Mouse (Mus musculus) liver, embryonic 14.5 days (tissue): ENCODE data around the gene Ccl4. TPM values are rescaled to one million over a fixed set of nuclear protein-coding genes. Genes with fewer than 3 reads are reported as not detected.
A peak's percentile ranks its signal among the peaks of the same experiment; 100 is the strongest.

ENCODE experiments used
- ATAC-seq: fragments of 200-750 bp; cut with Nextera tagmentation; 2 replicates; pipeline ENCODE4 v1.8.0; 2017; ENCODE audit warnings: moderate number of reproducible peaks, mild to moderate bottlenecking, moderate library complexity; ENCODE audit not compliant: insufficient read depth
- DNase-seq, 3 experiments: peaks; one replicate each; pipeline ENCODE4 v3.0.0-alpha.2; 2012 to 2013; ENCODE audit warnings: low read depth in 3 of 3, low spot score in 3 of 3
- H3K27ac ChIP-seq: fragments of 300-500 bp; sonication (generic); 2 replicates; pipeline ENCODE4 v1.5.1; 2014; ENCODE audit warnings: moderate library complexity, mild to moderate bottlenecking, control low read depth, inconsistent platforms
- H3K27me3 ChIP-seq: fragments of 300-500 bp; sonication (generic); 2 replicates; pipeline ENCODE4 v1.6.1; 2014; ENCODE audit warnings: mild to moderate bottlenecking, low read length, moderate library complexity; ENCODE audit not compliant: control insufficient read depth, insufficient read depth
- H3K36me3 ChIP-seq: fragments of 300-500 bp; sonication (generic); replicated peaks from 2 replicates; pipeline ENCODE4 v1.6.1; 2014; ENCODE audit warnings: low read depth; ENCODE audit not compliant: control insufficient read depth, insufficient read depth
- H3K4me1 ChIP-seq, 2 experiments: fragments of 200-500 bp in 1 of 2; fragments of 300-500 bp in 1 of 2; sonication (generic) in 1 of 2; replicated peaks; 2 replicates each; pipeline ENCODE4 v1.6.1; 2012 to 2014; ENCODE audit warnings: antibody characterized with exemption in 1 of 2, inconsistent platforms in 1 of 2, low read length in 1 of 2; ENCODE audit not compliant: control insufficient read depth in 2 of 2, insufficient read depth in 2 of 2
- H3K4me2 ChIP-seq: fragments of 300-500 bp; sonication (generic); 2 replicates; pipeline ENCODE4 v1.6.1; 2014; ENCODE audit warnings: low read depth, mild to moderate bottlenecking, control low read depth, moderate library complexity
- H3K4me3 ChIP-seq, 2 experiments: fragments of 200-500 bp in 1 of 2; fragments of 300-500 bp in 1 of 2; sonication (generic) in 1 of 2; 2 replicates each; pipeline ENCODE4 v1.5.1; 2012 to 2014; ENCODE audit warnings: low read depth in 2 of 2, low read length in 2 of 2, mild to moderate bottlenecking in 2 of 2, control low read depth in 1 of 2, inconsistent platforms in 1 of 2, moderate library complexity in 1 of 2; ENCODE audit not compliant: insufficient read depth in 1 of 2
- H3K9ac ChIP-seq: fragments of 300-500 bp; sonication (generic); replicated peaks from 2 replicates; pipeline ENCODE4 v1.6.1; 2014; ENCODE audit warnings: mild to moderate bottlenecking, control low read depth, moderate library complexity
- H3K9me3 ChIP-seq: fragments of 300-500 bp; sonication (generic); 2 replicates; pipeline ENCODE4 v1.6.1; 2016; ENCODE audit warnings: low read length, mixed read lengths; ENCODE audit not compliant: control insufficient read depth
- CTCF ChIP-seq: IDR thresholded peaks from 2 replicates; pipeline ENCODE4 v1.5.1; 2016; ENCODE audit warnings: antibody characterized with exemption, low read depth, control low read depth
- EP300 ChIP-seq: IDR thresholded peaks from 2 replicates; pipeline ENCODE4 v1.6.1; 2016; ENCODE audit warnings: antibody characterized with exemption, low read depth
- WGBS: fragments of 180-500 bp; shearing (Covaris S2); extraction: QIAGEN DNeasy Blood & Tissue Kit; methylation state at CpG from one replicate; pipeline ENCODE4 v1.1.7; 2014; ENCODE audit not compliant: insufficient replicate concordance; 5-methylcytosine and 5-hydroxymethylcytosine counted together
- polyA plus RNA-seq, 2 experiments: library from polyadenylated mRNA; depleted of rRNA in 1 of 2; stranded (reverse) in 1 of 2; unstranded in 1 of 2; fragments of >200 nt; fragmentation: Nextera tagmentation in 1 of 2; extraction: Ambion mirVana in 1 of 2; gene quantifications; 2 replicates each; pipeline versions ENCODE4 v1.2.1 to v1.2.3; 2012 to 2014

The Ccl4 gene
- polyA plus RNA-seq, 2 experiments: 0.45 to 0.84 TPM

DNA sequence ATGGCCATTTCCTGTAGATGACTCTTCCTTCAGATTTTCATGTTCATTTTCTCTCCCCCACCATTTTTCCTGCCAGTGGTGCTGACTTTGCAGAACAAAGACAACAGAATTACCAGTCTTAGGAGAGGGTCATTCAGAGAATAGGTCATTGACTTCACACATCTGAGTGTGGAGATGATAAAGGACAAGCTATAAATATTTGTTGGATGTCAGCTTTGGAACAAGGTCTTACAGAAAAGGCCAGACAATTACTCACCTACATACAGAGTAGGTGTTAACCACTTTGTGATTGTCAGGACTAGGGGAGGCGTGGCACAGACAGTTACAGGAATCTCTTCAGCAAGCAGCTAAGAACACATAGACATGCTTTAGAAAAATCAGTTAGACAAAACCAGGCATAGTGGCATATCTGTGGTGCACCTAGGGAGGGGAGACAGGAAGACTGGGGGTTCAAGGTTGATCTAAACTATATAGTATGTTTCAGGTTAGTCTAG is 25.6 kb upstream of the Ccl4 start:
- 55% methylated on average over 1 of the region's 1 CpGs for WGBS
- DNase-seq (no peak), ATAC-seq (no peak)
- TF ChIP-seq CTCF (no peak), EP300 (no peak)
- Histone ChIP-seq H3K27me3 (no peaks in the 10 kb centered on the region), H3K4me3 (no peak overlapping the region), H3K4me2 (no peak overlapping the region), H3K9ac (no peak overlapping the region), H3K9me3 (no peaks in the 10 kb centered on the region), H3K27ac (no peak overlapping the region), H3K36me3 (no peaks in the 10 kb centered on the region), H3K4me1 (no peaks in the 10 kb centered on the region)

DNA sequence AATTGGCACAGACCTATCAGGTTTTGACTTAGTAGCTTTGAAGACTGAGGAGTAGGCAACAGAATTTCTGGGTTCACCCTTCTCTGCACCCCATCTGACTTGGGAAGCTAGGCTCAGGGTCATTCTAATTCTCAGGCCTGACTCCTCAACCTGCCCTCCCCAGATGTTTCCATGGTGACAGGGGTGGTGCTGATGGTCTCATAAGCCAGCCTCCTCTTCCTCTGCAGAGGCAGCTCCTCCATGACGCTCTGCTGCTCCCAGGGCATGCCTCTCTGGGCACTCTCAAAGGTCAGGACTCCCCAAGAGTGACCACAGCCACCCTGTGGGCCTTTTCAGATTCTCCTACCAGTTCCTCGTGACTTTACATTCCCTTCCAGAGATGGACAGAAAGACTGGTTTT is 23.4 kb upstream of the Ccl4 start:
- Histone ChIP-seq H3K27me3 (no peaks in the 10 kb centered on the region), H3K36me3 (no peaks in the 10 kb centered on the region), H3K4me2 (no peak overlapping the region), H3K4me1 (no peaks in the 10 kb centered on the region), H3K4me3 (no peak overlapping the region), H3K9ac (no peak overlapping the region), H3K9me3 (no peaks in the 10 kb centered on the region), H3K27ac (no peak overlapping the region)
- no peak for DNase-seq
- WGBS: 30% methylated on average over 2 of the region's 2 CpGs
- no peak for ATAC-seq
- TF ChIP-seq EP300: no peak
- TF ChIP-seq CTCF: no peak

DNA sequence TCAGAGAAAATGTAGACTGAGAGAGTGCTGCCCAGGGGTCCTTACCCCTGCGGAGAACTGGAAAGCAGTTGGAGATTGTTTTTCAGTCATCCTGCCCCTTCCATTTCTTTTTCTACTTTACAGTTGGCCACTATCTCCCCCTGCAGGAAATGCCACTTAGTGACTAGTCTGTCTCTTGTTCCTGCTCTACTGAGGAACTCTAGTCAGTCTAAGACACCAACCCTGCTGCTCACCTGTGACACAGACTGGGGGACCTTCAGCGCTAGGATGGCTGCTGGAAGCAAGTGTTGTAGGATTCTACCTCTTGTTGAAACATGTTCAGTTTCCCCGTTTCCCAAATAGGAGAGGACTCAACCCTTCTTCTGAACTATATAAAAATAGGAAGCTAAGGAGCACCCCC is 22.9 kb upstream of the Ccl4 start:
- H3K27me3 ChIP-seq: no peaks in the 10 kb centered on the region
- no peak for DNase-seq
- H3K4me3 ChIP-seq: no peak overlapping the region
- no peak overlapping the region for H3K4me2 ChIP-seq
- no peak for TF ChIP-seq EP300
- TF ChIP-seq CTCF: peak; percentile 25
- no peaks in the 10 kb centered on the region for H3K4me1 ChIP-seq
- no peak overlapping the region for H3K27ac ChIP-seq
- no peak overlapping the region for H3K9ac ChIP-seq
- no peak for ATAC-seq
- H3K9me3 ChIP-seq: no peaks in the 10 kb centered on the region
- 28% methylated on average over 3 of the region's 3 CpGs for WGBS
- H3K36me3 ChIP-seq: no peaks in the 10 kb centered on the region

DNA sequence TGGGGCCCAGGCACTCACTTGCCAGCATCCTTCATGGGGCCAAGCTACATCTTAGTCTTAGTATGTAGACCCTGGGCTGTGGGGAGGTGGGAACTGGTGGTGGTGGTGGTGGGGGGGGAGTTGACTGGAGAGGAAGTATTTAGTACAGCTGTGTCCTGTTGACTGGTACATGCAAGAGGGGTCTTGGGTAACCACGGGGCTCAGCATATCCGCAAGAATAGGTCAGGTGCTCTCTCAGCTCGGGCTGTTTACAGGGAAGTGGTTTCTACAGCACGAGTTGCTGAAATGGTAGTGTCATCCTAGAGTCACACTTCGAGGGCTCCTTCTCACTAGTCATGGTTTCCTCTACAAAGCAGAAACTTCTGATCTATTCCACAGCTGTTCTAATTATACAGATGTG is 22.2 kb upstream of the Ccl4 start:
- H3K4me3 ChIP-seq: no peak overlapping the region
- TF ChIP-seq CTCF (no peak), EP300 (peak; percentile 21; the same call in 1 of the 2 replicates)
- no peak overlapping the region for H3K27ac ChIP-seq

DNA sequence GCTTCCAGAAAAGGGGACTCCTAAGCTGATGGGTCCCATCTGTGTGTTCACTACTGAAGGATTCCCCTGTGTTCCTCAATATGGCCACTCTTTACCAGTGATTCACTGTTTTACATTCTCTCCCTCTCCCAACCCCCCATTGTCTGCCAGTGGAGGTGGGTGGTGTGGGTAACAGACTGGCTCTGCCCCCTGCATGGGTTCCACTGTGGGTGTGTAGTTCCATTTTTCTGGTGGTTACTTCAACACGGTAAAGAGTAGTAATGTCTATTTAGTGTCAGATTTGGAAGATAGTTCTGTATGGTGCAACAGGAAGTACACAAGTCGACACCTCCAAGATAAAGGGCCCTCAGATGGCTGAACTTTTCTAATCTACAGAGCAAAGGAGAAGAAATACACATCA is 21.2 kb upstream of the Ccl4 start:
- WGBS: 14% methylated on average over 2 of the region's 2 CpGs
- DNase-seq: no peak
- Histone ChIP-seq H3K4me1 (no peaks in the 10 kb centered on the region), H3K9me3 (no peaks in the 10 kb centered on the region), H3K27me3 (no peaks in the 10 kb centered on the region), H3K36me3 (no peaks in the 10 kb centered on the region), H3K4me3 (no peak overlapping the region), H3K9ac (no peak overlapping the region), H3K4me2 (no peak overlapping the region), H3K27ac (no peak overlapping the region)
- TF ChIP-seq CTCF: no peak
- ATAC-seq: no peak

More for the DNA sequence above, 22.2 kb upstream of the Ccl4 start:
- H3K4me2 ChIP-seq: no peak overlapping the region
- WGBS: 12% methylated on average over 5 of the region's 5 CpGs
- DNase-seq (peak in 2 of 3 experiments; percentile 17 to 24), ATAC-seq (no peak)
- no peaks in the 10 kb centered on the region for H3K9me3 ChIP-seq
- H3K4me1 ChIP-seq: no peaks in the 10 kb centered on the region
- H3K9ac ChIP-seq: no peak overlapping the region
- no peaks in the 10 kb centered on the region for H3K27me3 ChIP-seq
- H3K36me3 ChIP-seq: no peaks in the 10 kb centered on the region

DNA sequence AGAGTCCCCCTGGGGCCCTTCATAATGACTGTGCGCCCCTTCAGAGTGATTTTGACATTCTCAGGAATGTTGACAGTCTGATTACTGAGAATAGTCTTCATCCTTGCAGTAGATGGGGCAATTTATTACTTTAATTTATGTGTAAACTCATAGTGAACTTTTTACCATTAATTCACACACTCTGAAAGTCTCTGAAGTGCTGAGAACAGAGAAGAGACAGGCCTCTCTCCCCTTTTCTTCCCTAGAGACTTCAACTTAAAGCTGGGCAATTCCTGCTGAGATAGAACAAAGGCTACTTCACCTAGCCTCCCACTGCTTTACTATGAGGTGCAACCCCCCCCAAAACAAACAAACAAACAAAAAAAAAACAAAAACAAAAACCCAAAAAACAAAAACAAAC is 16.9 kb upstream of the Ccl4 start, which contains the start of gene Rpl9-ps1:
Gene Rpl9-ps1, minus strand, starts transcription at position 101 of the 400 bp plus-strand sequence.
- Histone ChIP-seq H3K27ac (no peak within 1 kb of the TSS), H3K4me2 (no peak within 1 kb of the TSS), H3K4me3 (no peak within 1 kb of the TSS), H3K36me3 (no peaks in the 10 kb centered on the region), H3K9ac (no peak within 1 kb of the TSS), H3K27me3 (no peaks in the 10 kb centered on the region), H3K4me1 (no peaks in the 10 kb centered on the region), H3K9me3 (no peaks in the 10 kb centered on the region)
- 59% methylated on average over 1 of the region's 1 CpGs for WGBS
- TF ChIP-seq EP300: no peak
- TF ChIP-seq CTCF: no peak
- no peak for DNase-seq
- no peak for ATAC-seq
